Mouse (Mus musculus) bone marrow, adult 2 months (tissue): ENCODE data around the gene Snhg11.

Experiments
- CTCF ChIP-seq: fragments of 200-500 bp; IDR thresholded peaks from 2 replicates; pipeline ENCODE4 v1.5.1; 2011; ENCODE audit warnings: low read length, control low read depth; ENCODE audit not compliant: control insufficient read depth, insufficient read depth
- POLR2A ChIP-seq: fragments of 200-500 bp; IDR thresholded peaks from 2 replicates; pipeline ENCODE4 v1.6.1; 2011; ENCODE audit warnings: low read depth, mild to moderate bottlenecking, control low read depth, low read length, borderline replicate concordance; ENCODE audit not compliant: control insufficient read depth

DNA sequence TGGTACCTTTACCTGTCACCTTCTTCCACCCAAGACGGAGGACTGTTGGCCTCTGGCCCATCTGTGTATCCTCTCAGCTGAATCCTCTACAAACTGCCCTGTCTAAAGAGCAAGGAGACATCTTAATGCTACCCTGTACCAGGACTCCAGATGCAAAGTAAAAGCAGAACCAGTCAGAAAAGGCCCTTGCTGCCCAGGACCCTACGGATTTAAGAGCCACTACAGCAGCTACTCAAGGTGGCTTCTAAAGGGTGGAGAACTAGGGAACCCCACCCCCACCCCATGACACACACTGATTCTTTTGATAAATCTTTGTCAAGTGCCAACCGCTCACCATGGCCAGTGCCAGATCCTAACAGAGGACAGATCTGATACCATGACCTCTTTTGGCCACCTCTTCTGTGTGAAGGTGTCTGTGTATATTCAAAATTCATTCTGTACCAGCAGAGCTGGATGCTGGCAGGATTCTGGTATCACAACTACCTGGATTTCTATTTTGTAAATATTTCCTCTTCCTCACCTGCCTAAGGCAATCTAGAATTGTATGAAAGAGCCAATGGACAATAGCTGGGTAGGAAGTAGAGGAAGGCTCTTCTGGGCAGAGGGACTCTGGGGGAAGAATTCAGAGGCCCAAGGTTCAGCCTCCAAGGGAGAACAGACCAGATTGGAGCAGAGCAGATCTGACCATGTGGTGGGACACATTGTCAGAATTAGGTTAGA, 22.5 kb upstream of the Snhg11 start:
- no peak for TF ChIP-seq CTCF
- no peak for TF ChIP-seq POLR2A
